Mouse (Mus musculus) heart, embryonic 15.5 days (tissue): ENCODE results near the gene Gm17067. TPM values are rescaled to one million over a fixed set of nuclear protein-coding genes. Genes with fewer than 3 reads are reported as not detected.
"Not testable (repeated sequence)": the region's sequence is repeated elsewhere in the genome, so short reads cannot be mapped to it uniquely, and the experiment has no call there.

Experiments used
- ATAC-seq: fragments of 200-750 bp; cut with Nextera tagmentation; replicated peaks from 2 replicates; pipeline ENCODE4 v1.8.0; 2017; ENCODE audit warnings: low read depth, moderate TSS enrichment; ENCODE audit not compliant: insufficient number of reproducible peaks, insufficient read depth, low FRiP score
- H3K27ac ChIP-seq: fragments of 300-500 bp; sonication (generic); 2 replicates; pipeline ENCODE4 v1.5.1; 2015; ENCODE audit warnings: mild to moderate bottlenecking, inconsistent platforms
- H3K27me3 ChIP-seq: fragments of 300-500 bp; sonication (generic); 2 replicates; pipeline ENCODE4 v1.6.1; 2015; ENCODE audit warnings: inconsistent platforms
- H3K36me3 ChIP-seq: fragments of 300-500 bp; sonication (generic); 2 replicates; pipeline ENCODE4 v1.6.1; 2015; ENCODE audit warnings: mild to moderate bottlenecking, inconsistent platforms
- H3K4me1 ChIP-seq: fragments of 300-500 bp; sonication (generic); replicated peaks from 2 replicates; pipeline ENCODE4 v1.6.1; 2015; ENCODE audit warnings: inconsistent platforms
- H3K4me2 ChIP-seq: fragments of 300-500 bp; sonication (generic); 2 replicates; pipeline ENCODE4 v1.6.1; 2015; ENCODE audit warnings: inconsistent platforms, mild to moderate bottlenecking, moderate library complexity
- H3K4me3 ChIP-seq: fragments of 300-500 bp; sonication (generic); 2 replicates; pipeline ENCODE4 v1.5.1; 2015; ENCODE audit warnings: mild to moderate bottlenecking, inconsistent platforms
- H3K9ac ChIP-seq: fragments of 300-500 bp; sonication (generic); 2 replicates; pipeline ENCODE4 v1.6.1; 2015; ENCODE audit warnings: mild to moderate bottlenecking, inconsistent platforms
- H3K9me3 ChIP-seq: fragments of 300-500 bp; sonication (generic); replicated peaks from 2 replicates; pipeline ENCODE4 v1.6.1; 2016; ENCODE audit warnings: inconsistent platforms
- WGBS: fragments of 180-500 bp; shearing (Covaris S2); methylation state at CpG from one replicate; pipeline ENCODE4 v1.1.7; 2015; ENCODE audit warnings: mixed read lengths; 5-methylcytosine and 5-hydroxymethylcytosine counted together
- polyA plus RNA-seq: library from polyadenylated mRNA; unstranded; fragments of >200 nt; fragmentation: Nextera tagmentation; extraction: Ambion mirVana; gene quantifications from 2 replicates; pipeline ENCODE4 v1.2.1, GENCODE M21; 2015

Gm17067 gene
- not detected in 2 replicates for polyA plus RNA-seq

GRCm38 (mm10) chr7:42726917-42727316 lies at the start of gene Gm17067:
TSS of gene Gm17067 (minus strand) at chr7:42727017.
- not testable (repeated sequence) for H3K4me2 ChIP-seq, ATAC-seq, H3K9ac ChIP-seq, H3K36me3 ChIP-seq, H3K9me3 ChIP-seq, H3K27ac ChIP-seq, H3K4me3 ChIP-seq, H3K4me1 ChIP-seq, H3K27me3 ChIP-seq
- 77% methylated on average over 4 of the region's 4 CpGs for WGBS

GRCm38 (mm10) chr7:42749836-42750235 lies 23.0 kb upstream of the Gm17067 start:
- H3K9me3 ChIP-seq, result 0 out of 2 replicates have a peak, but pooled peaks cover 4% of the 10 kb centered on the region
- WGBS, result 43% methylated on average over 20 of the region's 20 CpGs
- H3K27ac ChIP-seq, result no peak overlapping the region
- H3K27me3 ChIP-seq, result no peaks in the 10 kb centered on the region
- H3K4me2 ChIP-seq, result no peak overlapping the region
- H3K9ac ChIP-seq, result no peak overlapping the region
- no peaks in the 10 kb centered on the region for H3K4me1 ChIP-seq
- no peak for ATAC-seq
- H3K4me3 ChIP-seq, result no peak overlapping the region
- H3K36me3 ChIP-seq, result no peaks in the 10 kb centered on the region

GRCm38 (mm10) chr7:42738536-42739210 lies 11.9 kb upstream of the Gm17067 start:
- H3K4me2 ChIP-seq, result no peak overlapping the region
- 76% methylated on average over 10 of the region's 10 CpGs for WGBS
- ATAC-seq, result no peak

GRCm38 (mm10) chr7:42693251-42693650 lies 33.6 kb downstream of the Gm17067 start:
- not testable (repeated sequence) for H3K36me3 ChIP-seq, H3K9me3 ChIP-seq, H3K27me3 ChIP-seq, H3K4me1 ChIP-seq
- Histone ChIP-seq H3K9ac (peak overlapping the region; percentile 70), H3K4me3 (peak overlapping the region; percentile 69), H3K27ac (peak overlapping the region; percentile 79), H3K4me2 (peak overlapping the region; percentile 64)
- ATAC-seq, result 0 out of 2 replicates have a peak, but pooled peaks have one; percentile 33
- WGBS, result 0% methylated on average over 4 of the region's 4 CpGs

More at GRCm38 (mm10) chr7:42738536-42739210, 11.9 kb upstream of the Gm17067 start:
- no peak overlapping the region for H3K4me3 ChIP-seq
- H3K9me3 ChIP-seq, result peaks cover 6% of the 10 kb centered on the region
- H3K27ac ChIP-seq, result no peak overlapping the region
- no peaks in the 10 kb centered on the region for H3K27me3 ChIP-seq
- H3K36me3 ChIP-seq, result no peaks in the 10 kb centered on the region
- no peak overlapping the region for H3K9ac ChIP-seq
- H3K4me1 ChIP-seq, result no peaks in the 10 kb centered on the region

- not testable (repeated sequence) for H3K36me3 ChIP-seq, H3K27me3 ChIP-seq, H3K9me3 ChIP-seq, H3K4me1 ChIP-seq
- Histone ChIP-seq H3K4me3 (peak within 1 kb of the TSS; percentile 69), H3K4me2 (peak within 1 kb of the TSS; percentile 64), H3K27ac (peak within 1 kb of the TSS; percentile 79), H3K9ac (peak within 1 kb of the TSS; percentile 70)
- ATAC-seq, result peak; percentile 99
- under 1% methylated on average over 23 of the region's 23 CpGs for WGBS
Measured at GRCm38 (mm10) chr7:42692362-42693158, 34.3 kb downstream of the Gm17067 start, which contains the start of gene Zfp975. TSS of gene Zfp975 (minus strand) at chr7:42692742.

- not testable (repeated sequence) for H3K27me3 ChIP-seq, H3K4me3 ChIP-seq, H3K9me3 ChIP-seq, H3K27ac ChIP-seq, H3K4me2 ChIP-seq, H3K36me3 ChIP-seq, H3K4me1 ChIP-seq, ATAC-seq, H3K9ac ChIP-seq
- 88% methylated on average over 6 of the region's 6 CpGs for WGBS
Measured at GRCm38 (mm10) chr7:42680081-42680480, 46.7 kb downstream of the Gm17067 start.

- not testable (repeated sequence) for H3K4me2 ChIP-seq, ATAC-seq, H3K27me3 ChIP-seq, H3K4me3 ChIP-seq, H3K36me3 ChIP-seq, H3K9ac ChIP-seq, H3K27ac ChIP-seq, H3K4me1 ChIP-seq, H3K9me3 ChIP-seq
Measured at GRCm38 (mm10) chr7:42679646-42680045, 47.2 kb downstream of the Gm17067 start.

GRCm38 (mm10) chr7:42660140-42660539 lies 66.7 kb downstream of the Gm17067 start:
- H3K9me3 ChIP-seq, H3K4me2 ChIP-seq, H3K4me1 ChIP-seq, H3K27me3 ChIP-seq, H3K27ac ChIP-seq, H3K9ac ChIP-seq, H3K4me3 ChIP-seq, ATAC-seq: not testable (repeated sequence)
- 74% methylated on average over 5 of the region's 5 CpGs for WGBS
- peaks cover 27% of the 10 kb centered on the region for H3K36me3 ChIP-seq

Other genes with a start within 250 kb of the Gm17067 start
- 3.7 and 5.4 TPM in 2 replicates for gene Zfp141, start 221.3 kb downstream of the Gm17067 start, polyA plus RNA-seq
- not detected in 2 replicates for gene Gm21028, start 148.4 kb downstream of the Gm17067 start, polyA plus RNA-seq
- 0.66 and 0.67 TPM in 2 replicates for gene Zfp977, start 134.5 kb downstream of the Gm17067 start, polyA plus RNA-seq
- gene Zfp976, start 84.4 kb downstream of the Gm17067 start, polyA plus RNA-seq, result 1.5 and 1.9 TPM in 2 replicates
- gene Zfp975, start 34.3 kb downstream of the Gm17067 start, polyA plus RNA-seq, result 5.7 and 6.8 TPM in 2 replicates
- gene Vmn2r62, start 66.5 kb upstream of the Gm17067 start, polyA plus RNA-seq, result not detected in 2 replicates
- gene Gm2381, start 140.2 kb upstream of the Gm17067 start, polyA plus RNA-seq, result not detected in 2 replicates
- not detected in 2 replicates for gene Vmn2r63, start 206.8 kb upstream of the Gm17067 start, polyA plus RNA-seq